Mouse (Mus musculus) lung, postnatal 10 days (tissue): ENCODE data around the gene Zcchc24.

Experiments
- DNase-seq: peaks from one replicate; pipeline ENCODE4 v3.0.0; 2021

Zcchc24 gene

GRCm38 (mm10) chr14:25746971-25747945 lies 21.6 kb downstream of the Zcchc24 start:
- peak; percentile 49 for DNase-seq

- no peak for DNase-seq
Observed at GRCm38 (mm10) chr14:25746371-25746770, 22.5 kb downstream of the Zcchc24 start.

DNA sequence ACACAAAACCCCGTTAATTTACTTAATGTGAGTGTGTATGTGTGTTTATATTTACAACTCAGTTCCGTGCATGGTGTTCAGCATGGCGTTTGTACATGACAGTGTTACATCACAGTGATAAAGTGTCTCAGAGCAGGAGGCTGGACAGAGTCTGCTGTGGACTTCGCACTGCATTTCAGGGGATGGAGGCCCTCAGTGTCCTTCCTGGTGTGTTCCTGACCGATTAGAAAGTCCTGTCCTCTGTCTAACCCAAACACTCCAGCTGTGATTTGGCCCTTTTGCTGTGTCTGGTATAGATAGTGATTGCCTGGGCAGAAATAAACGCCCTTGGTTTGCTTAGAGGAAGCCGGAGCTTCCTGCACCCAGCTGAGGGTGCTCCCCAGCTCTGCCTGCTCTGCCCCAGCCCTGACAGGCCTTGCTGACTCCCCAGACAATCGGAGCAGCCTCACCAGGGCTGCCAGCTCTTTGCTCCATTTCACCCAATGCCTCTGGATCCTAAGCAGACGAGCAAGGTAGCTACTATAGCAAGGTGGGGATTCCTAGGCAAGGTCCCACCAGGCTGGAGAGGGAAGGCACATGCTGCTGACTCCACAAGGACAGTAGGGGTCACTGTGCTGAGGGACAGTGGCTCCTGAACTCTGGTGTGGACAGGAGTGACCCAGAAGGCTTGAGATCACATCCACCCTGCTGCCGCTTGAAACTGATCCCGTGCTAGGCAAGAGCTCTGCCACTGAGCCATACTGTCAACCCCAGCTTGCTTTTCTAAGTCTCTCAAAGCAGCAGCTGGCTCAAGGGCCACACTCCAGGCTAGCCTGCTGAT lies 23.3 kb downstream of the Zcchc24 start:
- peak; percentile 34 for DNase-seq

DNA sequence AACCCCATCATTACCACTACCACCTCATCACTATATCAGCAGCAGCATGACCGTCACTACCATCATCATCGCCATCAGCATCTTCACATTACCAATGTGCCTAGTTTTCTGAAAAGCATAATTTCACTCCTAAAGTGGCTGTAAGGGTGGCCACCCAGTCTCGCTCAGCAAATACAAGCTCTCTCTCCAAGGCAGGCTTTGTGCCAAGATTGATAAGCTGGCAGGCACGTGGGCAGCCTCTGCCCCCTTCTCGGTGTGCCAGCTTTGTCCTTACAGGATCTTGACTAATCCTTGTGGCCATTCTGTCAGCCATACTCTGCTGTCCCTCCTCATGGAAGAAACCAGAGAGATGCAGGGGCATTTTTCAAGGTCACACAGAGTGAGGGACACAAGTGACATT lies 25.9 kb downstream of the Zcchc24 start:
- DNase-seq = no peak

GRCm38 (mm10) chr14:25741840-25742367 lies 26.9 kb downstream of the Zcchc24 start:
- no peak for DNase-seq

DNA sequence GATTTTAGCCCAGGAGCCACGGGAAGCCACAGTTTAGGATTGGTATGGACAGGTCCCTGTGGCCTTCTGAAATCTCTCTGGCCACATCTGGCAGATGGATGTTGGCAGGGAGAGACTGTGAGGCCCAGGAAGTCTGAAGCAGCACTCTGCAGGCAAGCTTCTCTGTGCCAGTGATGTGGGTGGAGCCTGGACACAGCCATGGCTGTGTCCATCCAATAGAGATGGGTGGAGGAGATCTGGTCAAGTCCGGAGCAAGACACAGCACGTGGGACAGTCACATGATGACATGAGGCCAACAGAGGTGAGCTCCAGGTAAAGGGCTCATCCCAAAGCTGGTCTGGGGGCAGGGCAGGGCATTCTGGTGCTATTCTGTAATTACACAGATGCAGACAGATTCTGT lies 27.6 kb downstream of the Zcchc24 start:
- no peak for DNase-seq

GRCm38 (mm10) chr14:25739957-25740565 lies 28.8 kb downstream of the Zcchc24 start:
- DNase-seq = peak; percentile 43

DNA sequence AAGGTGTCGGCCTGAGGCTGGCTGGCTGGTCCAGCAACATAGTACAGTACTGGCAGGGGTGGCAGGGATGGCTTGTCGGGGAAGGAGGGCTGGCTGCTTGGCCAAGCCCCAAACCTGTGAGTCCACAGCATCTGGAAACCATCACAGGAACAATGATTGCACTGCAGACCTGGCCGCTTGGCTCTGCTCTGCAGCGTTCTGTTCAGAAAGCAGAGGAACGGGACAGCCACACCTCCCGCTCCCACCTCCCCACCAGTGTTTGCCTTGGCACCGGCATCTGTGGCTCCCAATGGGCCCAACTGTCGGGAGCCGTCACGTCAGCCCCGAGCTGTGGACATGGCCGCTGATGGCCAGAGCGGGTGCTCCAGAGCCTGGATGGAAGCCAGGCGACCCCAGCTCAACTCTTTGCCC lies 30.2 kb downstream of the Zcchc24 start:
- peak; percentile 79 for DNase-seq

GRCm38 (mm10) chr14:25736589-25736988 lies 32.2 kb downstream of the Zcchc24 start:
- peak; percentile 91 for DNase-seq

- DNase-seq = peak; percentile 31
Observed at GRCm38 (mm10) chr14:25736140-25736539, 32.7 kb downstream of the Zcchc24 start.

- DNase-seq = peak; percentile 77
Observed at GRCm38 (mm10) chr14:25734736-25735716, 33.8 kb downstream of the Zcchc24 start.

GRCm38 (mm10) chr14:25727149-25727510 lies 41.7 kb downstream of the Zcchc24 start:
- no peak for DNase-seq

GRCm38 (mm10) chr14:25726226-25727148 lies 42.4 kb downstream of the Zcchc24 start:
- peak; percentile 72 for DNase-seq

DNA sequence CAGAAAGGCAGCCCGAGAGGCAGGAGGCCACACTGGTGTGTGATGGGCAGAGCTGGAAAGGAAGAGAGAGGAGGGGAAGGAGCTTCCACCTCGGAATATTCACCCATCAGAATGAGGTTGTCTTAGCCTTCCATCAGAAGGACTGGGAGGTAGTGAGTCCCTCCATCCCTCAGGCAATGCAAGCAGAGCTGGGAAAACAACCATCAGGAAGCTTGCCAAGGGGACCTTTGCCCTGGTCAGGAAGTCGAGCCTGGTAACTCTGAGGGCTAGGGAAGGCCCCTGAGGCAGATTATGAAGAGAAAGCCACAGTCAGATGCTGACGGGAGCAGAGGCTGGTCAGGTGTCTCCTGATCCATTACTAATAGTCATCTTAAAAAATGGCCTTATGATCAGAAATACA lies 43.1 kb downstream of the Zcchc24 start:
- peak; percentile 47 for DNase-seq

DNA sequence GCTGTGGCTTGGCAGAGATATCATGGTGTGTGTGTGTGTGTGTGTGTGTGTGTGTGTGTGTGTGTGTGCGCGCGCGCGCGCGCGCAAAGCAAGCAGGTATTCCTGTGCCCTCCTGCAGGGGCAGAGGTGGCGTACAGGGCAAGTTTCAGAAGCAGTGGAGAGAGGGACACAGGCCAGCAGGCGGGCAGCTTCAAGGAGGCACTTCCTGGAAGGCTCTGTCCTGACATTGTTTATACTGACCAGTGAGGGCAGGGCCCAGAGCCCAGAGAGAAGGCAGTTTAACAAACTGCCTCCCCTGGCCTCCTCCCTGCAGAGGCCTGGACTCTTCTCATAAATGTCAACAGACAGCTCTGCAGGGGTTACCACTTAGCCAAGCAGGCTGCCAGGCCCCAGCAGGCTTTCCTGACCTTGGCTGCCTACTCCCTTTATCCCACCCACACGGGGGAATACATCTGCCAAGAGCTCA lies 43.8 kb downstream of the Zcchc24 start:
- peak; percentile 84 for DNase-seq

GRCm38 (mm10) chr14:25720962-25721707 lies 47.7 kb downstream of the Zcchc24 start:
- DNase-seq = no peak

- DNase-seq = peak; percentile 60
Observed at GRCm38 (mm10) chr14:25719371-25719770, 49.5 kb downstream of the Zcchc24 start.

DNA sequence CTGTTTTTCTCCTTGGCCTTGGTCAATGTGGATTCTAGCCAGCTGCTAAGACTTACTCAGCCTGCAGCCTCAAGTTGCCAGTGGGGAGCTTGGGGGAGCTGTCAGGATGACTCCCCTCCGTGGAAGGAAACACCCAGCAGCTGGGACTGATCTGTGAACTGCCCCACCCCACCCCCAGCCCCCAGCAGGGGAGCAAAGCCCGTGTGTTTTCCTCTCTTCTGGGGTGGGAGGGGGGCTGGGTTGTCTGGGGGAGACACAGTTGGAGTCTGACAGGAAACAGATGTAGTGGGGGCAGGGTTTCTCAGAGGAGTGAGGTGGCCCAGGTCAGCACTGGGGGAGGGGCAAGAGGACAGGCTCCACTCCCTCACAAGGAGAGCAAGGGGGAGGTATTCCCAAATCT lies 50.4 kb downstream of the Zcchc24 start:
- DNase-seq = peak; percentile 85

- DNase-seq = no peak
Observed at GRCm38 (mm10) chr14:25717718-25718117, 51.1 kb downstream of the Zcchc24 start.

GRCm38 (mm10) chr14:25716528-25716927 lies 52.3 kb downstream of the Zcchc24 start:
- DNase-seq = no peak
